Mouse (Mus musculus): ENCODE results near the gene Usp47. TPM values are rescaled to one million over a fixed set of nuclear protein-coding genes. Genes with fewer than 3 reads are reported as not detected.

The Usp47 gene
- polyA plus RNA-seq, 1 experiment from 2014 or later, result 96.7 TPM

DNA sequence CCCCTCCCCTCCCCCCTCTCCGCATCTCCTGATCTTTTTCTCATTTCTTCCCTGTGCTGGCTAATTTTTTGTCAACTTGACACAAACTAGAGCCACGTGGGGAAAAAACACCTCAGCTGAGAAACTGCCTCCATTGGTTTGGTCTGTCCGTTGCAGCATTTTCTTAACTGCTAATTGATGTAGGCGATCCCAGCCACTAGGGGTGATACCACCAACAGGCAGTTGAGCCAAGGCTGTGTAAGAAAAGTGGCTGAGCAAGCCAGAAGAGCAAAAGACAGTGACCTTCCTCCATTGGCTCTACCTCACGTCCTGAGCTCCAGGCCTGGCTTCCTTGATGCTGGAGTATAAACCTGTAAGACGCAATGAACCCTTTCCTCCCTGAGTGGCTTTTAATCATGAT lies 136.5 kb downstream of the Usp47 start:
- Histone ChIP-seq H3K27ac (no peak overlapping the region), H3K4me3 (no peak overlapping the region), H3K9ac (no peak overlapping the region), H3K27me3 (no peaks in the 10 kb centered on the region; the same call in 1 of the 2 replicates), H3K4me1 (peaks cover 26% of the 10 kb centered on the region), H3K36me3 (no peaks in the 10 kb centered on the region), H3K9me3 (no peaks in the 10 kb centered on the region), H3K4me2 (replicated peaks) (no peak overlapping the region)
- WGBS, result 32% methylated on average over 5 of the region's 6 CpGs
- no peak for ATAC-seq (ENCODE audit: insufficient number of reproducible peaks, insufficient read depth, low FRiP score, low TSS enrichment)

Other genes with a start within 250 kb of the Usp47 start
- 12.4 and 12.6 TPM in 2 replicates for gene Galnt18, start 243.5 kb upstream of the Usp47 start, polyA plus RNA-seq (2016; fragmentation: Nextera tagmentation; extraction: Ambion mirVana)
- 40.1 and 46.8 TPM in 2 replicates for gene Dkk3, start 135.6 kb downstream of the Usp47 start, polyA plus RNA-seq (2016; fragmentation: Nextera tagmentation; extraction: Ambion mirVana)
- 2.1 and 3.3 TPM in 2 replicates for gene Mical2, start 202.4 kb downstream of the Usp47 start, polyA plus RNA-seq (2016; fragmentation: Nextera tagmentation; extraction: Ambion mirVana)

Data from embryonic facial prominence, embryonic 12.5 days (tissue).